Mouse (Mus musculus) myocyte (in vitro differentiated cells): Measurements from ENCODE around the gene Ablim1.

ENCODE experiments used
- E2F4 ChIP-seq: IDR thresholded peaks from one replicate; pipeline ENCODE4 v1.6.1; 2011; ENCODE audit warnings: mild to moderate bottlenecking, control low read depth, moderate library complexity; ENCODE audit not compliant: insufficient read depth
- MYOG ChIP-seq, 3 experiments: IDR thresholded peaks; one replicate each; pipeline ENCODE4 v1.6.1; 2011; ENCODE audit warnings: control low read depth in 2 of 3, low read depth in 2 of 3, mild to moderate bottlenecking in 2 of 3; ENCODE audit not compliant: insufficient read length in 2 of 3, control insufficient read depth in 1 of 3, insufficient read depth in 1 of 3
- POLR2A ChIP-seq: IDR thresholded peaks from one replicate; pipeline ENCODE4 v1.6.1; 2011; ENCODE audit warnings: low read depth, mild to moderate bottlenecking, control low read depth, moderate library complexity; ENCODE audit not compliant: insufficient read length
- USF1 ChIP-seq: IDR thresholded peaks from one replicate; pipeline ENCODE4 v1.6.1; 2011; ENCODE audit warnings: low read depth, mild to moderate bottlenecking, control low read depth, moderate library complexity

GRCm38 (mm10) chr19:57079606-57079981 is 235.1 kb downstream of the Ablim1 start:
- TF ChIP-seq POLR2A: no peak
- TF ChIP-seq E2F4: no peak
- TF ChIP-seq MYOG (IDR thresholded peaks at IDR 0.05; ENCODE audit: control insufficient read depth in 1 of 3, insufficient read depth in 1 of 3, insufficient read length in 2 of 3, low read depth in 2 of 3): no peak
- no peak for TF ChIP-seq USF1
